Mouse (Mus musculus) E14TG2a.4 (cell line): ENCODE results near the gene Nemp2.

Experiments
- H3K27me3 ChIP-seq: 2 replicates; pipeline ENCODE4 v1.6.1; 2014; ENCODE audit warnings: low read length, control low read depth; ENCODE audit not compliant: insufficient read depth
- H3K36me3 ChIP-seq: 2 replicates; pipeline ENCODE4 v1.6.1; 2014; ENCODE audit warnings: low read length, control low read depth; ENCODE audit not compliant: insufficient read depth
- H3K4me1 ChIP-seq: replicated peaks from 2 replicates; pipeline ENCODE4 v1.6.1; 2014; ENCODE audit warnings: low read depth, low read length, control low read depth
- H3K4me3 ChIP-seq: replicated peaks from 2 replicates; pipeline ENCODE4 v1.5.1; 2014; ENCODE audit warnings: mild to moderate bottlenecking, low read length
- H3K9me3 ChIP-seq: 2 replicates; pipeline ENCODE4 v1.6.1; 2014; ENCODE audit warnings: low read length, control low read depth
- CTCF ChIP-seq: conservative IDR thresholded peaks from 2 replicates; pipeline ENCODE4 v1.5.1; 2014; ENCODE audit warnings: low read length
- NANOG ChIP-seq: IDR thresholded peaks from 2 replicates; pipeline ENCODE4 v1.6.1; 2014; ENCODE audit warnings: borderline replicate concordance, low read length, mixed read lengths
- POU5F1 ChIP-seq: IDR thresholded peaks from 2 replicates; pipeline ENCODE4 v1.6.1; 2014; ENCODE audit warnings: low read length, borderline replicate concordance

Gene Nemp2

DNA sequence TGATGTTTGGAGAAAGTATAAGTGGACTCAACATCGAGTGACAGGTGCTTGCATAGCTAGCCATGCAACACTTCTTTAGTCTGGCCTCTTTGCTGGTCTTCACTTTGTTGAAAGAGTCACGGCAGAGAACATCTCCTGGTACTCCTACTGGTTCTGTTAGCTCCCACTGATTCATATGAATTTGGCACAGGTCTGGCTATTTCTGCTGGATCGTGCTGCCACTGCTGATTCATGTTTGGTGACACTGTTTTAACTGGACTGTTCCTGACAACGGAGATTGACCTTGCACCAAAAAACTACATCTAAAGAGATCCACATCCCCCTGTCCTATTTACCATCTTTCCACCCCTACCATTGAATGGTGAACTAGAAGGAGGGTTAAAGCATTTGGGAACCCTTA is 22.0 kb upstream of the Nemp2 start:
- Histone ChIP-seq H3K4me3 (no peak overlapping the region), H3K36me3 (no peaks in the 10 kb centered on the region), H3K27me3 (no peaks in the 10 kb centered on the region), H3K9me3 (peaks cover 5% of the 10 kb centered on the region; the same call in 1 of the 2 replicates), H3K4me1 (no peaks in the 10 kb centered on the region)
- TF ChIP-seq CTCF (no peak), POU5F1 (no peak), NANOG (no peak)

DNA sequence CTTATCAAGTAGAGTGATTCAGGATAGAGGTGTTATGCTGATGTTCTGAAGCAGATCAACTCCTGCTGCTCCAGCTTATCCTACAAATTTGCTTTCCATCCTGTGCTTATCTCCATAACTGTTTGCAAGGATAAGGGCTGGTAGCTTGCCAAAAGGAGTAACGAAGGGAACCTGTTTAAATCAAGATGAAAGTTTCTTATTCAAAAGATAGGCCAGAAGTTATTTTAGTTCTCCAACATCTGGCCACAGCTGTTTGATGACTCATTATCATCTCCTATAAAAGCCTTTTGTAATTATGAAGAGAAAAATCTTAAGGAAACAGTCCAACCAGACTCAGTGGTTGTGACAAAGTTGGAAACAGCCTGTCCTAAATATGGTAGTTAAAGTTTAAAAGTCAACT is 12.3 kb upstream of the Nemp2 start:
- no peaks in the 10 kb centered on the region for H3K36me3 ChIP-seq
- H3K27me3 ChIP-seq = no peaks in the 10 kb centered on the region

DNA sequence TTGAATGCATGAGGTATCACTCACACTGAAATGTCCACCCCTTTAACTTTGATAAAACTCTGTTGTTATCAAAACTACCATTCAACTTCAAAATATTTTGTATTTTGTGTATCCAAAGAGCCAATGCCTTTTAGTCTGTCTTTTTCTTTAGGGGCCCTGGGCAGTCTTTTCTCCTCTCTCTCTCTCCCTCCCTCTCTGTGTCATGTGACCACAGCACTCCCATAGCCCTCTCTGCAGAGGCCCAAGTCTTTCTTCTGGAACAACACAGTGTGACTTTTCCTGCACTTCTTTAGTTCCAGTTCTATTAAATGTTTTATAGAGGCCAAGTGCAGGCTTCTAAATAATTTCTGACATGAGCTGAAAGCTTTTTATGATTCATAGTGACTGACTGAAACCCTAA is 10.1 kb upstream of the Nemp2 start:
- H3K9me3 ChIP-seq = no peaks in the 10 kb centered on the region; the same call in 1 of the 2 replicates
- H3K27me3 ChIP-seq = no peaks in the 10 kb centered on the region
- no peaks in the 10 kb centered on the region for H3K36me3 ChIP-seq
- H3K4me1 ChIP-seq = no peaks in the 10 kb centered on the region
- TF ChIP-seq POU5F1 = no peak
- TF ChIP-seq NANOG = no peak
- TF ChIP-seq CTCF = no peak
- H3K4me3 ChIP-seq = no peak overlapping the region

More for the DNA sequence above, 12.3 kb upstream of the Nemp2 start:
- TF ChIP-seq POU5F1 (no peak), NANOG (no peak), CTCF (no peak)
- H3K4me1 ChIP-seq = no peaks in the 10 kb centered on the region
- H3K9me3 ChIP-seq = no peaks in the 10 kb centered on the region; the same call in 1 of the 2 replicates
- H3K4me3 ChIP-seq = no peak overlapping the region

DNA sequence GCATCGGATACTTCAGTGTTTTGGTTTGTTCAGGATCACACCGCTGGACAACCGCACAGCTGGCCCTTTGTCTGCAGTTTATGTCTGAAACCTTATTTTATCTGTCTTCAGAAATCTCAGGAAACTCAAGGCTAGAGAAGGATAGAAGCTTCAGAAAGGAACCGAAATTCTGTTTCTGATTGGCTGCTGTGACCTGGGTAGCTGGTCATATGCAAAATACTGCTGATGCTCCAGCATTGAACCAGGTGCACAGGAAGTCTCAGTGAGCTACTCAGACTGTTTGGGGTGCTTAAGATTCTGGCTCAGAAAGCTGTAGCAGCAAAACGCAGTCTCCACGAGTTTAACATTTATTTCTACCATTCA is 415 bp downstream of the Nemp2 start:
- peak overlapping the region; percentile 98 for H3K4me3 ChIP-seq
- no peak for TF ChIP-seq CTCF
- TF ChIP-seq POU5F1 = no peak
- no peak for TF ChIP-seq NANOG
- H3K36me3 ChIP-seq = peaks cover 19% of the 10 kb centered on the region

DNA sequence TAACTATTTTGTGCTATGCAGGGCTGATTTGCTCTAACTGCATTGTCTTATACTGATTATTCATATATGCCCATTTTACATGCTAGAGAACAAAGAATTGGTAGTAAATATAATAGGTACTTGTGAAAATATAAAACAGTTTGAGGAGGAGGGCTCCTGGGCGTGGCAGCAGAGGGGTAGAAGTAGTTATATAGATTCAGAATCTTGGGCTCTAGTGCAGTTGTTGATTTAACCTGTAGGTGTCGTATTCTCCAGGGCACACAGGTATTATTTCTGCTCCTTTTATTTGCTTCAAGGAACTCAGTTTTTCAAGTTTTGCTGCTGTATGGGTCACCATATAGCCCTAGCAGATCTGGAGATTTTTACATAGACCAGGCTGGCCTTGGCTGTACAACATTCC is 1.1 kb downstream of the Nemp2 start:
- Histone ChIP-seq H3K27me3 (peaks cover 4% of the 10 kb centered on the region; the same call in 1 of the 2 replicates), H3K36me3 (peaks cover 23% of the 10 kb centered on the region), H3K4me3 (peak overlapping the region; percentile 98), H3K4me1 (peaks cover 24% of the 10 kb centered on the region), H3K9me3 (peaks cover 5% of the 10 kb centered on the region)
- TF ChIP-seq NANOG = no peak
- no peak for TF ChIP-seq POU5F1
- TF ChIP-seq CTCF = peak; percentile 60

More for the DNA sequence above, 415 bp downstream of the Nemp2 start:
- peaks cover 24% of the 10 kb centered on the region for H3K4me1 ChIP-seq
- peaks cover 5% of the 10 kb centered on the region for H3K9me3 ChIP-seq
- H3K27me3 ChIP-seq = peaks cover 4% of the 10 kb centered on the region; the same call in 1 of the 2 replicates

DNA sequence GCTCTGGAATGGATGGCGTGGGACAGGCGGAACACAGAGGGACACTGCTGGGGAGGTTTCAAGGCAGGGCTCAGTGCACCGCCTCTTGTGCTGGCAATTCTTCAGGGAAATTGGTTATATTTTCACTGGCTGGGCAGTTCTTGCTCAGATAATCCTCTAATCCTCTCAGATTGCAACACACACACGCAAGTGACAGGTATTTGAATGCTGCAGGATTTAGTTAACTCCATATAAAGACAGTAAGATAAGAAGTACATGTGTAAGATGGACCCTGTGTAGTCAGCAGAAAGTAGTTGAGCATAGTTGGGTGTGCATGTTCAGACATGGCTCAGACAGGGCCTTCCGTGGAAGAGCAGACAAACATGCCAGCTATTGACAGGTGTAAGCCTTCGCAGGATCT is 3.7 kb downstream of the Nemp2 start:
- Histone ChIP-seq H3K27me3 (peaks cover 4% of the 10 kb centered on the region; the same call in 1 of the 2 replicates), H3K4me3 (no peak overlapping the region), H3K9me3 (no peaks in the 10 kb centered on the region), H3K36me3 (peaks cover 48% of the 10 kb centered on the region), H3K4me1 (peaks cover 37% of the 10 kb centered on the region)
- TF ChIP-seq CTCF (no peak), NANOG (no peak), POU5F1 (no peak)

DNA sequence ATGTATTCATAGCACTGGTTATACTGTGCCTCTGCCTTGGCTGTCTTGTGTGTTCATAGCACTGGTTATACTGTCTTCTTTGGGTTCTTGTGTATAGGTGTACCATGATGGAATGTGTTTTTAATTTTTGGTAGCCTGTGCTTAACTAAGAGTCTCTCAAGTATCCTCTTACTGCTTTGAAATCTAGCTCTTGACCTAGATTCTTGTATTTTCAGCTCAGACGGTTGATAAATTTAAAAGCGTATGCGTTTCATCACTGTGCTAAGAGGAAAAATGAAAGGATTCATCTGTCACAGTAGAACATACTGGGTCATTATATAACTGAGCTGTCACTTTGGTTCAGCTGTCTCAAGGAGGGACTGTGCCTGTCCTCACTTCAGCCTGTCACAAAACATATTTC is 5.4 kb downstream of the Nemp2 start:
- Histone ChIP-seq H3K4me3 (no peak overlapping the region), H3K9me3 (no peaks in the 10 kb centered on the region), H3K36me3 (peaks cover 63% of the 10 kb centered on the region), H3K27me3 (no peaks in the 10 kb centered on the region), H3K4me1 (peaks cover 37% of the 10 kb centered on the region)
- TF ChIP-seq CTCF (no peak), POU5F1 (no peak), NANOG (no peak)

DNA sequence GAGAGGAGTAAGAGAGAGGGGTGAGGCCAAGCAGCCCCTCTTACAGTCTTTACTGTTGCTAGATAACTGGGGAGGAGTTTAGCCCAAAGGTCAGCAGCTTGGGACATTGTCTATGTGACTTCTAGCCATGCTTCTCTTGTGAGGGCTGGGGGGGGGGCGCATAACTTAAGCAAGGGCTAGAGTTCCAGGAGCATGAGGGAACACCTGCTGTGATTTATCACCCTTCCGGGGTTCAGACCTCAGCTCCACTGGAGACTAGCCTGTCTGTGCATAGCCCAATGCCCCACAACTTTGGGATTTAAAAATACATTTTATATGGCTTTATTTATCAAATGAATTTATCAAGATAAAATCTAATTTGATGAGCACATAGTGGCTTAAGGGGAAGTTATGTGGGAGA is 7.6 kb downstream of the Nemp2 start:
- peaks cover 65% of the 10 kb centered on the region for H3K36me3 ChIP-seq
- no peaks in the 10 kb centered on the region for H3K27me3 ChIP-seq
- peaks cover 26% of the 10 kb centered on the region for H3K4me1 ChIP-seq
- H3K9me3 ChIP-seq = no peaks in the 10 kb centered on the region
- H3K4me3 ChIP-seq = no peak overlapping the region
- TF ChIP-seq NANOG = no peak
- no peak for TF ChIP-seq POU5F1

DNA sequence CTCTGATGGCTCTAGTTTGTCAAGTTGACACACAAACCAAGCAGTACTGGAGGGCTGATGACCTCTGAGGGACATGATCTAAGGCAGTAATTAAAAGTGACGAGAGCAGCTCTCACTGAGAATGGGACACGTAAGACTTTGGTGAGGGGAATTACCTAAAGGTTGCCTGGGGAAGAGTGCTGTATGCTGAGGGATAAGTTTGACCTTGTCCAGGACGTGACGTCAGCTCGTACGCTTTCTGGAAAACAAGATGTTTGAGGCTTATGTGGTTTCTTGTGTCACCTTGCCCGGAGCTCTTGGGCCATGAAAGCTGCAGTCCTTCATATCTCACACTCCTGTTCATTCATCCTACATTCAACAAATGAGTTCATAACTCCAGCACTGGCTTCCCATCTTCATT is 8.6 kb downstream of the Nemp2 start:
- no peaks in the 10 kb centered on the region for H3K27me3 ChIP-seq
- no peak for TF ChIP-seq NANOG
- TF ChIP-seq CTCF = no peak
- no peak for TF ChIP-seq POU5F1
- no peak overlapping the region for H3K4me3 ChIP-seq
- H3K4me1 ChIP-seq = peaks cover 25% of the 10 kb centered on the region
- H3K36me3 ChIP-seq = peaks cover 65% of the 10 kb centered on the region
- H3K9me3 ChIP-seq = no peaks in the 10 kb centered on the region
